Mouse (Mus musculus) central nervous system, embryonic 14 days (tissue): ENCODE data around the gene E130114P18Rik. TPM values are rescaled to one million over a fixed set of nuclear protein-coding genes. Genes with fewer than 3 reads are reported as not detected.

Source experiments
- polyA plus RNA-seq: library from polyadenylated mRNA; depleted of rRNA; stranded (reverse); fragments of >200 nt; gene quantifications from 2 replicates; pipeline ENCODE4 v1.2.3, GENCODE M21; 2012; rRNA removed

The E130114P18Rik gene
- 25.4 and 42.6 TPM in 2 replicates for polyA plus RNA-seq

DNA sequence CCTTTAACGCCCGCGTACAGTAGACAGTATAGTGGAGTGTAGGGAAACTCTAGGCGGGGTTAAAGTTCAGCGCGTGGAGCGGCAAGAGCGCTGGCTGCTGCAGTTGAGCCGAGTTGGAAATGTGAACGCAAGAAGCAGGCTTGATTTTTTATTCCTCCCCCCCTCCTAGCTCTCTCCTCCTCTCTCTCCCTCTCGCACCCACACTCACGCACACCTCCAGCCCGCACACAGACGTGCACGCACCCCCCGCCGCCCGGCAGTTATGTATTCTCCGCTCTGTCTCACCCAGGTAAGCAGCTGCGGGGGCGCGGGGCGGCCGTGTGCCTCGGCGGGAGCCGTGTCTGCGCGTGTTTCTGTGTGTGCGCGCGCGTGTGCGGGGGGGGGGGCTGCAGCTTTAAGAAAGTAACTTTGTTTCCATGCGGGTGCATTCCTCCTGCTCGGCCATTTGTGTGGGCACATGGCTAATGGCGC lies at the start of gene E130114P18Rik:
E130114P18Rik (minus strand) TSS at position 373 of the 471 bp plus-strand sequence.

GRCm38 (mm10) chr4:97772641-97773040 lies 5.2 kb downstream of the E130114P18Rik start, which contains the start of gene Nfia:
Gene Nfia (plus strand): TSS chr4:97772734.

Other genes with a start within 250 kb of the E130114P18Rik start
- 44.1 and 48.4 TPM in 2 replicates for gene Nfia, start 5.3 kb downstream of the E130114P18Rik start, polyA plus RNA-seq